Mouse (Mus musculus): ENCODE measurements around the gene Fam204a.

Fam204a gene

GRCm38 (mm10) chr19:60225899-60226844 lies at the start of gene Fam204a:
TSS of gene Fam204a (minus strand) at chr19:60226701.
- peak; percentile 97 to 98 for DNase-seq

- no peak for DNase-seq
Measured at GRCm38 (mm10) chr19:60265789-60266188, 39.3 kb upstream of the Fam204a start.

GRCm38 (mm10) chr19:60260689-60261088 lies 34.2 kb upstream of the Fam204a start:
- DNase-seq, result no peak

GRCm38 (mm10) chr19:60252021-60252420 lies 25.5 kb upstream of the Fam204a start:
- peak in 1 of 2 experiments; percentile 7 for DNase-seq

- DNase-seq, result no peak
Measured at GRCm38 (mm10) chr19:60251197-60251596, 24.7 kb upstream of the Fam204a start.

- DNase-seq, result no peak
Measured at GRCm38 (mm10) chr19:60245250-60245649, 18.7 kb upstream of the Fam204a start.

GRCm38 (mm10) chr19:60242620-60243019 lies 16.1 kb upstream of the Fam204a start:
- no peak for DNase-seq

- no peak for DNase-seq
Measured at GRCm38 (mm10) chr19:60241916-60242602, 15.6 kb upstream of the Fam204a start.

- DNase-seq, result no peak
Measured at GRCm38 (mm10) chr19:60231542-60231941, 5.0 kb upstream of the Fam204a start.

- DNase-seq, result peak in 1 of 2 experiments; percentile 6
Measured at GRCm38 (mm10) chr19:60226845-60227235, 339 bp upstream of the Fam204a start.

- DNase-seq, result no peak
Measured at GRCm38 (mm10) chr19:60219395-60219794, 7.1 kb downstream of the Fam204a start.

- peak; percentile 14 to 35 for DNase-seq
Measured at GRCm38 (mm10) chr19:60217985-60218384, 8.5 kb downstream of the Fam204a start.

- DNase-seq, result no peak
Measured at GRCm38 (mm10) chr19:60208173-60208572, 18.3 kb downstream of the Fam204a start.

- no peak for DNase-seq
Measured at GRCm38 (mm10) chr19:60204176-60204575, 22.3 kb downstream of the Fam204a start.

- DNase-seq, result no peak
Measured at GRCm38 (mm10) chr19:60200294-60200693, 26.2 kb downstream of the Fam204a start.

- DNase-seq, result no peak
Measured at GRCm38 (mm10) chr19:60199152-60199551, 27.3 kb downstream of the Fam204a start.

GRCm38 (mm10) chr19:60192790-60193189 lies 33.7 kb downstream of the Fam204a start:
- DNase-seq, result no peak

- no peak for DNase-seq
Measured at GRCm38 (mm10) chr19:60189206-60189605, 37.3 kb downstream of the Fam204a start.

GRCm38 (mm10) chr19:60182901-60183300 lies 43.6 kb downstream of the Fam204a start:
- DNase-seq, result no peak

GRCm38 (mm10) chr19:60182171-60182570 lies 44.3 kb downstream of the Fam204a start:
- DNase-seq, result no peak

- no peak for DNase-seq
Measured at GRCm38 (mm10) chr19:60178771-60179563, 47.5 kb downstream of the Fam204a start.

- DNase-seq, result no peak
Measured at GRCm38 (mm10) chr19:60165417-60165816, 61.1 kb downstream of the Fam204a start.

All from kidney, postnatal 4 days (tissue).